Mouse (Mus musculus) heart, adult 2 months (tissue): Measurements from ENCODE around the gene Gm38392. TPM values are rescaled to one million over a fixed set of nuclear protein-coding genes. Genes with fewer than 3 reads are reported as not detected.

ENCODE experiments used
- DNase-seq, 2 experiments: peaks; one replicate each; pipeline ENCODE4 v3.0.0; 2021
- H3K27ac ChIP-seq: fragments of 200-600 bp; 2 replicates; pipeline ENCODE4 v1.8.1; 2022
- H3K27me3 ChIP-seq: fragments of 200-500 bp; 2 replicates; pipeline ENCODE4 v1.6.1; 2012; ENCODE audit warnings: mild to moderate bottlenecking, low read length, inconsistent platforms, mixed read lengths; ENCODE audit not compliant: control insufficient read depth, insufficient read depth
- H3K36me3 ChIP-seq: fragments of 200-500 bp; 2 replicates; pipeline ENCODE4 v1.6.1; 2012; ENCODE audit warnings: low read length, inconsistent platforms; ENCODE audit not compliant: control insufficient read depth, insufficient read depth
- H3K4me1 ChIP-seq: fragments of 200-500 bp; 2 replicates; pipeline ENCODE4 v1.6.1; 2011; ENCODE audit warnings: low read length; ENCODE audit not compliant: control insufficient read depth, insufficient read depth
- H3K4me3 ChIP-seq: fragments of 200-600 bp; 2 replicates; pipeline ENCODE4 v1.8.1; 2022
- H3K79me2 ChIP-seq: fragments of 200-500 bp; replicated peaks from 2 replicates; pipeline ENCODE4 v1.6.1; 2012; ENCODE audit warnings: mild to moderate bottlenecking, inconsistent platforms, low read length, moderate library complexity, mixed read lengths; ENCODE audit not compliant: control insufficient read depth, insufficient read depth
- H3K9ac ChIP-seq: fragments of 200-500 bp; 2 replicates; pipeline ENCODE4 v1.6.1; 2012; ENCODE audit warnings: low read depth, mild to moderate bottlenecking, control low read depth, inconsistent platforms, low read length, mixed read lengths
- CTCF ChIP-seq: fragments of 200-600 bp; IDR thresholded peaks from 2 replicates; pipeline ENCODE4 v1.8.1; 2022; ENCODE audit warnings: antibody characterized with exemption, mild to moderate bottlenecking, moderate library complexity
- EP300 ChIP-seq: fragments of 200-500 bp; IDR thresholded peaks from 2 replicates; pipeline ENCODE4 v1.6.1; 2011; ENCODE audit warnings: low read depth, low read length, control low read depth; ENCODE audit not compliant: insufficient read depth
- POLR2A ChIP-seq: fragments of 200-500 bp; IDR thresholded peaks from 2 replicates; pipeline ENCODE4 v1.6.1; 2011; ENCODE audit warnings: mild to moderate bottlenecking, low read depth, low read length, control low read depth; ENCODE audit not compliant: insufficient read depth
- WGBS: fragments of 180-500 bp; shearing (Covaris S2); methylation state at CpG from one replicate; pipeline ENCODE4 v1.1.7; 2018; 5-methylcytosine and 5-hydroxymethylcytosine counted together
- intact Hi-C: fragments of 180-260 bp; cut with DNase I; formaldehyde crosslinking; loops from one replicate; pipeline ENCODE4 v1.15.1; 2025
- polyA plus RNA-seq: library from polyadenylated mRNA; depleted of rRNA; stranded (reverse); fragments of >200 nt; gene quantifications from 2 replicates; pipeline ENCODE4 v1.2.3, GENCODE M21; 2012
- total RNA-seq, 2 experiments: library from RNA; stranded (reverse); gene quantifications; 2 replicates each; pipeline ENCODE4 v1.2.3; 2021

Gm38392 gene
- total and polyA plus RNA-seq, 3 experiments: 0.26 to 0.27 TPM; not detected in 1

DNA sequence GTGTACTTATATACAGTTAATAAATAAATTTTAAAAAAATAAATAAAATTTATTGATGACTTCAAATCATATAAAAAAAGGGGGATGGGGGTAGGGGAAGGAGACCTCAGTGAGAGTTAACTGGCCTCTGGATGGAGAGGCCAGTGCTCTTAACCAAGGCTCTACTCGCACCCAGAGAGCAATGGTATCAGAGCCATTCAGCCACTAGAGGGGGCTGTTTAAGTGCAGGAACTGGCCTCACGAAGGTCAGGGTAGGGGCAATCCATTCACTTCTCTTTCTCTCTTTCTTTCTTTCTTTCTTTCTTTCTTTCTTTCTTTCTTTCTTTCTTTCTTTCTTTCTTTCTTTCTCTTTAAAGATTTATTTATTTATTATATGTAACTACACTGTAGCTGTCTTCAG is 44.3 kb upstream of the Gm38392 start:
- 31% methylated on average over 2 of the region's 2 CpGs for WGBS
- no peak overlapping the region for H3K9ac ChIP-seq
- H3K27ac ChIP-seq: no peak overlapping the region
- no peaks in the 10 kb centered on the region for H3K4me1 ChIP-seq
- DNase-seq: no peak
- intact Hi-C loops: no loop called here
- H3K36me3 ChIP-seq: no peaks in the 10 kb centered on the region
- H3K4me3 ChIP-seq: no peak overlapping the region
- H3K79me2 ChIP-seq: no peaks in the 10 kb centered on the region
- TF ChIP-seq POLR2A (no peak), EP300 (no peak), CTCF (peak; percentile 83)
- H3K27me3 ChIP-seq: no peaks in the 10 kb centered on the region

DNA sequence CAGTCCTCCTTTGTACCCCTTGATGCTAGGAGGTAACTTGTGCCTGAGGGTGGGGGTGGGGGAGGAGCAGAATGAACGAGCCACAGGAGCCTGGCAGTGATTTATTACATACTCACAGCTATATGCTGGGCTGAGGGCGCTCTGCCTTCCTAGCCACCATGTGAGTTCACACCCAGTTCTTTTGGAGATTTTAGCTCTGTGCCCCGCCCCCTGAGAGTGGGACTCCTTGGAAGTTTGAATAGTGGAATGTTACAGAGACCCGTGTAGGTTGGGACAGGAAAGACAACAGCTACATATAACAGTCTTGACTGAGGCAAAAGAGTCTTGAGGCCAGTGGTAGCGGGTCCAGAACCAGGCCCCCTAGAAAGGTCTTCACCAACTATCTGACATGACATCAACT is 41.9 kb upstream of the Gm38392 start:
- peaks cover 3% of the 10 kb centered on the region for H3K4me1 ChIP-seq
- intact Hi-C loops: no loop called here
- 81% methylated on average over 5 of the region's 5 CpGs for WGBS
- no peak overlapping the region for H3K9ac ChIP-seq
- H3K27ac ChIP-seq: no peak overlapping the region
- no peaks in the 10 kb centered on the region for H3K79me2 ChIP-seq
- no peak for TF ChIP-seq CTCF
- TF ChIP-seq EP300: no peak
- TF ChIP-seq POLR2A: no peak
- H3K4me3 ChIP-seq: no peak overlapping the region
- DNase-seq: no peak
- no peaks in the 10 kb centered on the region for H3K27me3 ChIP-seq
- no peaks in the 10 kb centered on the region for H3K36me3 ChIP-seq

DNA sequence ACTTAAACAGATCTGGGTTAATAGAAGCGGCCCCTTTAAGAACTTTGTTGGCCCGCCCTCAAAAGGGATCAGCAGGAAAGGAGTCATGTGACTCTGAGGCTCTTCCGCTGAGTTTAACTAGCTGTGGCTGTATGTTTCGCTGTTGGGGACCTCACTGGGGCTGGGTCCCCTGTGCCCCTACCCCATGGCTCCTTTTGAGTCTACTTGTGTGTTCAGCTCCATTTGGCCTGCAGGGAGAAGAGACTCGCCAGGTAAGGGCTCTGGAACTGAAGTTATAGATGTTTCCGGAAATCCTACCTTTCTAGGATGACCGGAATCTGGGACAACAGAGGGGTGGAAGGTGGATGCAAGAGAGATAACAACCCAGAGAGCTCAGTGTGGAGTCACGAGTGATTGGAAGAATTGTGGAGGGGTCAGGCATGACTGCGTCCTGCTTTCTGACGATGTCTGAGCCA is 38.0 kb upstream of the Gm38392 start, which contains the start of gene Glmp:
TSS of gene Glmp (plus strand) at position 73 of the 455 bp plus-strand sequence.
- Histone ChIP-seq H3K27ac (peak within 1 kb of the TSS; percentile 86), H3K9ac (peak within 1 kb of the TSS; percentile 92), H3K4me3 (peak within 1 kb of the TSS; percentile 93), H3K36me3 (no peaks in the 10 kb centered on the region), H3K27me3 (no peaks in the 10 kb centered on the region), H3K4me1 (peaks cover 3% of the 10 kb centered on the region), H3K79me2 (no peaks in the 10 kb centered on the region)
- WGBS: 0% methylated on average over 10 of the region's 10 CpGs
- no peak for TF ChIP-seq EP300
- TF ChIP-seq POLR2A: peak; percentile 90
- peak; percentile 73 to 75 for DNase-seq
- intact Hi-C loops: no loop called here

DNA sequence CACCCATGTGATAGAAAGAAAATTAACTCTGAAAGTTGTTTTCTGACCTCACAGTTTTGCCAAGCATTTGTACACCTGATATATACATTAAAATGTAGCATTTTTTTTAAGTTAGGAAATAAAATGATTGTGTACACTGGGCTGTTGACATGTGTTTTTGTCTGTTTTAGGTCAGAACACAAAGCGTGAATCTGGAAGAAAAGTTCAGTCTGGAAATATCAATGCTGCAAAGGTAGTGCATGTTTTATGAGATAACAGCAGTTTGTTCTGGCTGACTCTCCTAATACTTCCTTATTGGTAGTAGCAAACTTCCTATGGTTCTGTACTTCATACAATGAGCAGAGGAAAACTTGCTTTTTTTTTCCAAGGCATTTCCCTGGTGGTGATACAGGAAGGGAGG is 12.2 kb upstream of the Gm38392 start:
- Histone ChIP-seq H3K4me1 (peaks cover 3% of the 10 kb centered on the region), H3K36me3 (peaks cover 6% of the 10 kb centered on the region), H3K27ac (no peak overlapping the region), H3K4me3 (no peak overlapping the region), H3K27me3 (no peaks in the 10 kb centered on the region), H3K79me2 (no peaks in the 10 kb centered on the region; the same call in 1 of the 2 replicates), H3K9ac (no peak overlapping the region)
- DNase-seq: no peak
- TF ChIP-seq EP300 (no peak), CTCF (no peak), POLR2A (no peak)
- intact Hi-C loops: loop anchor here (5.0 kb wide), 1 partner anchor 38 kb away; the partner anchor contains the start of genes Smg5 and Tmem79
- 54% methylated on average over 1 of the region's 1 CpGs for WGBS

DNA sequence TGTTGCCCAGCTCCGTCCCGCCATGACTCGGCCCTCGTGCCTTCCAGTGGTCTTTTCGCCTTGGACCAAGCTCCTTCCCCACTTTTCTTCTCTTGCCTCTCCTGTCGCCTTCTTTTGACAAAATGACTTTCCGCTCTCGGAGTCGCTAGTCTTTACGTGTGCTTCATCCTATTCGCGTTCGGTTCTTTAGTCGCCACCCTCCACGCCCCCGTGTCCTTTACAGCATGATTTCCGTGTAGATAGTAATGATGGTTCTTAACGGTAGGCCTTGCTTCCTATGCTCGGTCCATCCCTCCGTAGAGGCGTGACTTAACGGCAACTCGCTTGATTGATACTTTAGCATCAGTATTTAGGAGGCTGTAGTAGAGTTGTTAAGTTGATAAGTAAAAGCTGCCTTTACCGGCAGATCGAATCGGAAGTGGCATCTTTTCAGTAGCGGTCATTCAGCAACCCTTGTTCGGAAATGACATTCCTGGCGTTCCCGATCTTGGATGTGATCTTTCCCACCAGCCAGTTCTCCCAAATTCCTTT is 10.4 kb upstream of the Gm38392 start:
- Histone ChIP-seq H3K27me3 (no peaks in the 10 kb centered on the region), H3K9ac (peak overlapping the region; percentile 80), H3K36me3 (peaks cover 6% of the 10 kb centered on the region), H3K4me3 (peak overlapping the region; percentile 89), H3K4me1 (peaks cover 3% of the 10 kb centered on the region), H3K79me2 (no peaks in the 10 kb centered on the region; the same call in 1 of the 2 replicates), H3K27ac (peak overlapping the region; percentile 91)
- intact Hi-C loops: loop anchor here (5.0 kb wide), 1 partner anchor 40 kb away; the partner anchor contains the start of genes Smg5 and Tmem79
- TF ChIP-seq EP300 (no peak), POLR2A (no peak), CTCF (no peak)
- no peak for DNase-seq
- WGBS: under 1% methylated on average over 30 of the region's 30 CpGs

DNA sequence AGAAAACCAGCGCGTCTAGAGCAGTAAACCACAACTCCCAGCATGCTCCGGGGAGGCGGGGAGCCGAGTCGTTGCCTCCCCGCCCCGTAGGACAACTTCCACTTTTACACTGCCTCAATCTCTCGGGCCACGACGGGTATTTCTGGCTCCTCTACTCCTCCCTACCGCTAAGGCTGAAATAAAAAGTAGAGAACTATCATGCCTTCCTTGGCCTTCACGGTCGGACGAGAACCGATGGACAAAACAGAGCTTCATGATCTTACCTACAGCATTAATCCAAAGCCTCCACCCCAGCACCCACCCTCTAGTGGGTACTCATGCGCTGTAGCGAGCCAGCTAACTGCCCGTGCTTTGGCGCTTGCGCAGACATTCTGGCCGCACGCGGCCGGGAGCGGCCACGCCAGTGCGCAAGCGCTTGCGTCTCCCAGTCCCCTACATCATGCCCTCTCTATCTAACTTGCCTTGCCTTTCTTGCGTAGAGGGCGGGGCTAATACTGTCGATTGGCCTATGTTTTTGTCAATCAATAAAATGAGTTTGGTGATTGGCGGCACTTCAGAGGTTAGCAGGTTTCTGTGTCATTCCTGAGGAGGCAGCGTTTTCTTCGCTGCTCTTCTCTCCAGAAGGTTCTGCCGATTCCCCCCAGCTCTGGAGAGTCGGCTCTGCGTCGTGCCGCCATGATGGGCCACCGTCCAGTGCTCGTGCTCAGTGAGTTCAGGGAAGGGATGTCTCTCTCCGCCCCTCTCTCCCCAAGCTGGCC is 9.7 kb upstream of the Gm38392 start, which contains the start of the genes Tsacc and Cct3:
TSS of gene Tsacc (minus strand) at position 439 of the 758 bp plus-strand sequence.
TSS of gene Cct3 (plus strand) at position 556 of the 758 bp plus-strand sequence.
- Histone ChIP-seq H3K4me1 (peaks cover 3% of the 10 kb centered on the region), H3K9ac (peak within 1 kb of the TSS; percentile 80), H3K27me3 (no peaks in the 10 kb centered on the region), H3K27ac (peak within 1 kb of the TSS; percentile 95), H3K79me2 (no peaks in the 10 kb centered on the region; the same call in 1 of the 2 replicates), H3K36me3 (peaks cover 6% of the 10 kb centered on the region), H3K4me3 (peak within 1 kb of the TSS; percentile 89)
- intact Hi-C loops: loop anchor here (5.0 kb wide), 1 partner anchor 41 kb away; the partner anchor contains the start of genes Smg5 and Tmem79
- under 1% methylated on average over 44 of the region's 44 CpGs for WGBS
- TF ChIP-seq POLR2A (peak; percentile 77), EP300 (peak; percentile 42; the same call in 1 of the 2 replicates), CTCF (peak; percentile 47)
- DNase-seq: peak; percentile 93 to 98
